Mouse (Mus musculus): ENCODE results near the gene Sptan1. TPM values are rescaled to one million over a fixed set of nuclear protein-coding genes. Genes with fewer than 3 reads are reported as not detected.
A peak's percentile ranks its signal among the peaks of the same experiment; 100 is the strongest.

The Sptan1 gene
- 224 and 227 TPM in 2 replicates for polyA plus RNA-seq (2015; fragmentation: Nextera tagmentation; extraction: Ambion mirVana)

GRCm38 (mm10) chr2:29965250-29965843 lies at the start of gene Sptan1:
Gene Sptan1, plus strand, starts transcription at chr2:29965560.
- H3K4me1 ChIP-seq = peaks cover 58% of the 10 kb centered on the region
- no peaks in the 10 kb centered on the region for H3K9me3 ChIP-seq
- peak; percentile 99 for ATAC-seq (replicated peaks)
- H3K27me3 ChIP-seq = no peaks in the 10 kb centered on the region
- H3K4me3 ChIP-seq = peak within 1 kb of the TSS; percentile 91
- H3K36me3 ChIP-seq = peaks cover 9% of the 10 kb centered on the region
- under 1% methylated on average over 57 of the region's 82 CpGs for WGBS
- peak within 1 kb of the TSS; percentile 59 for H3K4me2 ChIP-seq (replicated peaks)
- H3K27ac ChIP-seq (replicated peaks) = peak within 1 kb of the TSS; percentile 97
- H3K9ac ChIP-seq (replicated peaks) = peak within 1 kb of the TSS; percentile 100

GRCm38 (mm10) chr2:29917621-29918020 lies 47.7 kb upstream of the Sptan1 start:
- ATAC-seq (replicated peaks) = no peak
- Histone ChIP-seq H3K9me3 (no peaks in the 10 kb centered on the region), H3K4me2 (replicated peaks) (no peak overlapping the region), H3K4me1 (no peaks in the 10 kb centered on the region), H3K27me3 (no peaks in the 10 kb centered on the region), H3K27ac (replicated peaks) (no peak overlapping the region), H3K9ac (replicated peaks) (no peak overlapping the region), H3K36me3 (peaks cover 78% of the 10 kb centered on the region), H3K4me3 (no peak overlapping the region)
- WGBS = 93% methylated on average over 11 of the region's 11 CpGs

- H3K36me3 ChIP-seq = peaks cover 83% of the 10 kb centered on the region
- no peak overlapping the region for H3K27ac ChIP-seq (replicated peaks)
- no peaks in the 10 kb centered on the region for H3K27me3 ChIP-seq
- no peaks in the 10 kb centered on the region for H3K4me1 ChIP-seq
- H3K9ac ChIP-seq (replicated peaks) = no peak overlapping the region
- no peak overlapping the region for H3K4me3 ChIP-seq
- 69% methylated on average over 11 of the region's 11 CpGs for WGBS
- no peak overlapping the region for H3K4me2 ChIP-seq (replicated peaks)
- no peaks in the 10 kb centered on the region for H3K9me3 ChIP-seq
- no peak for ATAC-seq (replicated peaks)
Measured at GRCm38 (mm10) chr2:29922011-29922410, 43.3 kb upstream of the Sptan1 start.

GRCm38 (mm10) chr2:29926542-29926941 lies 38.8 kb upstream of the Sptan1 start:
- Histone ChIP-seq H3K4me1 (no peaks in the 10 kb centered on the region), H3K27me3 (no peaks in the 10 kb centered on the region), H3K36me3 (peaks cover 91% of the 10 kb centered on the region), H3K4me2 (replicated peaks) (no peak overlapping the region), H3K9ac (replicated peaks) (no peak overlapping the region), H3K27ac (replicated peaks) (no peak overlapping the region), H3K9me3 (no peaks in the 10 kb centered on the region), H3K4me3 (no peak overlapping the region)
- ATAC-seq (replicated peaks) = no peak
- WGBS = 94% methylated on average over 5 of the region's 5 CpGs

GRCm38 (mm10) chr2:29930506-29930905 lies 34.9 kb upstream of the Sptan1 start:
- no peak for ATAC-seq (replicated peaks)
- Histone ChIP-seq H3K27ac (replicated peaks) (no peak overlapping the region), H3K9me3 (no peaks in the 10 kb centered on the region), H3K4me3 (no peak overlapping the region), H3K4me1 (no peaks in the 10 kb centered on the region), H3K4me2 (replicated peaks) (no peak overlapping the region), H3K36me3 (peaks cover 56% of the 10 kb centered on the region), H3K9ac (replicated peaks) (no peak overlapping the region), H3K27me3 (no peaks in the 10 kb centered on the region)
- WGBS = 87% methylated on average over 10 of the region's 10 CpGs

- Histone ChIP-seq H3K4me1 (peaks cover 6% of the 10 kb centered on the region), H3K9ac (replicated peaks) (no peak overlapping the region), H3K27me3 (no peaks in the 10 kb centered on the region), H3K27ac (replicated peaks) (no peak overlapping the region), H3K4me2 (replicated peaks) (no peak overlapping the region), H3K4me3 (no peak overlapping the region), H3K36me3 (peaks cover 50% of the 10 kb centered on the region), H3K9me3 (no peaks in the 10 kb centered on the region)
- 84% methylated on average over 6 of the region's 6 CpGs for WGBS
- no peak for ATAC-seq (replicated peaks)
Measured at GRCm38 (mm10) chr2:29931194-29931593, 34.2 kb upstream of the Sptan1 start.

GRCm38 (mm10) chr2:29934906-29935599 lies 30.3 kb upstream of the Sptan1 start, which contains the start of gene Gle1:
Gene Gle1, plus strand, starts transcription at chr2:29935426.
- peaks cover 11% of the 10 kb centered on the region for H3K4me1 ChIP-seq
- H3K4me2 ChIP-seq (replicated peaks) = peak within 1 kb of the TSS; percentile 77
- ATAC-seq (replicated peaks) = peak; percentile 98
- peaks cover 40% of the 10 kb centered on the region for H3K36me3 ChIP-seq
- H3K27ac ChIP-seq (replicated peaks) = peak within 1 kb of the TSS; percentile 87
- 4% methylated on average over 44 of the region's 44 CpGs for WGBS
- peak within 1 kb of the TSS; percentile 99 for H3K4me3 ChIP-seq
- no peaks in the 10 kb centered on the region for H3K9me3 ChIP-seq
- H3K27me3 ChIP-seq = no peaks in the 10 kb centered on the region
- peak within 1 kb of the TSS; percentile 69 for H3K9ac ChIP-seq (replicated peaks)

GRCm38 (mm10) chr2:29940073-29940472 lies 25.3 kb upstream of the Sptan1 start:
- H3K36me3 ChIP-seq = peaks cover 70% of the 10 kb centered on the region
- no peaks in the 10 kb centered on the region for H3K9me3 ChIP-seq
- H3K27ac ChIP-seq (replicated peaks) = no peak overlapping the region
- no peaks in the 10 kb centered on the region for H3K27me3 ChIP-seq
- no peak for ATAC-seq (replicated peaks)
- H3K4me1 ChIP-seq = peaks cover 11% of the 10 kb centered on the region
- H3K9ac ChIP-seq (replicated peaks) = no peak overlapping the region
- 93% methylated on average over 9 of the region's 9 CpGs for WGBS
- H3K4me2 ChIP-seq (replicated peaks) = no peak overlapping the region
- no peak overlapping the region for H3K4me3 ChIP-seq

GRCm38 (mm10) chr2:29940826-29941225 lies 24.5 kb upstream of the Sptan1 start:
- no peak overlapping the region for H3K4me3 ChIP-seq
- no peak overlapping the region for H3K9ac ChIP-seq (replicated peaks)
- no peaks in the 10 kb centered on the region for H3K9me3 ChIP-seq
- no peak overlapping the region for H3K4me2 ChIP-seq (replicated peaks)
- WGBS = 85% methylated on average over 7 of the region's 7 CpGs
- no peak for ATAC-seq (replicated peaks)
- H3K27ac ChIP-seq (replicated peaks) = no peak overlapping the region
- peaks cover 76% of the 10 kb centered on the region for H3K36me3 ChIP-seq
- peaks cover 8% of the 10 kb centered on the region for H3K4me1 ChIP-seq
- no peaks in the 10 kb centered on the region for H3K27me3 ChIP-seq

GRCm38 (mm10) chr2:29944723-29945122 lies 20.6 kb upstream of the Sptan1 start:
- H3K27me3 ChIP-seq = no peaks in the 10 kb centered on the region
- H3K27ac ChIP-seq (replicated peaks) = no peak overlapping the region
- H3K4me3 ChIP-seq = no peak overlapping the region
- H3K4me2 ChIP-seq (replicated peaks) = no peak overlapping the region
- no peak overlapping the region for H3K9ac ChIP-seq (replicated peaks)
- WGBS = 92% methylated on average over 1 of the region's 1 CpGs
- H3K9me3 ChIP-seq = no peaks in the 10 kb centered on the region
- peaks cover 87% of the 10 kb centered on the region for H3K36me3 ChIP-seq
- ATAC-seq (replicated peaks) = no peak
- no peaks in the 10 kb centered on the region for H3K4me1 ChIP-seq

- H3K36me3 ChIP-seq = peaks cover 81% of the 10 kb centered on the region
- H3K9me3 ChIP-seq = no peaks in the 10 kb centered on the region
- H3K4me2 ChIP-seq (replicated peaks) = no peak overlapping the region
- WGBS = 92% methylated on average over 5 of the region's 5 CpGs
- H3K9ac ChIP-seq (replicated peaks) = no peak overlapping the region
- no peaks in the 10 kb centered on the region for H3K4me1 ChIP-seq
- H3K4me3 ChIP-seq = no peak overlapping the region
- no peak for ATAC-seq (replicated peaks)
- H3K27ac ChIP-seq (replicated peaks) = no peak overlapping the region
- H3K27me3 ChIP-seq = no peaks in the 10 kb centered on the region
Measured at GRCm38 (mm10) chr2:29948896-29949295, 16.5 kb upstream of the Sptan1 start.

- Histone ChIP-seq H3K27me3 (no peaks in the 10 kb centered on the region), H3K4me2 (replicated peaks) (no peak overlapping the region), H3K9me3 (no peaks in the 10 kb centered on the region), H3K9ac (replicated peaks) (no peak overlapping the region), H3K4me3 (no peak overlapping the region), H3K27ac (replicated peaks) (no peak overlapping the region), H3K4me1 (peaks cover 18% of the 10 kb centered on the region), H3K36me3 (peaks cover 36% of the 10 kb centered on the region)
- no peak for ATAC-seq (replicated peaks)
- 97% methylated on average over 7 of the region's 7 CpGs for WGBS
Measured at GRCm38 (mm10) chr2:29961246-29961645, 4.1 kb upstream of the Sptan1 start.
